Mouse (Mus musculus) lung, postnatal 25 days (tissue): Measurements from ENCODE around the gene Ttl.
A peak's percentile ranks its signal among the peaks of the same experiment; 100 is the strongest.

ENCODE experiments used
- DNase-seq: peaks from one replicate; pipeline ENCODE4 v3.0.0; 2022; ENCODE audit warnings: low spot score

The Ttl gene

DNA sequence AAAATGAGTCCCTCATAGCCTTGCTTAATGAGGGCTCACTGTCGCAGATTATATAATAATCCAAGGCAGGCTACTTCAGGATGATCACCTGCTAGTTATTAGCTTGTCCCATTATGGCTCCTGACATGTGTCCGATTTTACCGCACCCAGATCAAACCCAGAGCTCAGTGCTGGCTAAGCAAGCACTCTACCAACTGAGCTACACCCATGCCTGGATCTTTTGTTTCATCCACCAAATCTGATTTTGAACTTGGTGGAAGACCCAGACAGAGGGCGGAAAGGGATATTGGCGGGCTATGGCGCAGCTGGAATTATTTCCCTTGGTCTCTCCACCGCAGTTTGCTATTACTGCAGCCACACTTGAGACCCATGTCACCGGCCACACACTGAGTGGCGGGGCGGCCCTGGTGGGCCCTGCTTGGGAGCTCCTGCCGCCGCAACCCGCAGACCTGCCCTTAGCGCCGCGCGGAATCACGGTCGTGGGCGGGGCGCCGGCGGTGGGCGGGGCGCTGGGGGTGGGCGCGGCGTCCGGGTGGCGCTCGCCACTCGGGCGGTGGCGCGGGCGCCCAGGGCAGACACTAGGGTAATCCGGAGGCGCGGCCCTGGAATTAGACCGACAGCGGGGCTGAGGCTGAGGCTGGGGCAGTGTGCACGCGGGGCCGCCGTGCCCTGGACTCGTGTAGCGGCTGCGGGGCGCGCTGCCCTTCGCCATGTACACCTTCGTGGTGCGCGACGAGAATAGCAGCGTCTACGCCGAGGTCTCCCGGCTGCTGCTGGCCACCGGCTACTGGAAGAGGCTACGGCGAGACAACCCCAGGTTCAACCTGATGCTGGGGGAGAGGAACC is at the start of gene Ttl:
TSS of gene Ttl (plus strand) at position 506 of the 846 bp plus-strand sequence.
- peak; percentile 67 for DNase-seq

DNA sequence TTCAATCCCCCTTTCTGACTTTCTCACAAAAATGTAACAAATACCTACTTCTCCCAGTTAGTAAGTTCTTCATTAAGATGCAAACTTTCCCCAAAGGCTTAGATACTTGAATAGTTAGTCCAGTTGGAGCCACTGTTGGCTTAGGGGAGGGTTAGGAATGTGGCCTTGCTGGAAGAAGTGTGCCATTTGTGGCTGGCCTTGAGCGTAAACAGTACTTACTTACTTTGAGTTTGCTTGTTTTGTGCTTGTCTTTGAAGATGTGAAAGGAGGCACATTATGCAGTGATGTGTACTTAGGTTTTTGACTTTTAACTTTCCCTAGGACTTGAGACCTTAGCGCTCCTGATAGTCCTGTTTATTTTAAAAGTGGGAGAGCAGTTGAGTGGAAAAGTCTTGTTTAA is 45.6 kb upstream of the Ttl start:
- peak; percentile 30 for DNase-seq

DNA sequence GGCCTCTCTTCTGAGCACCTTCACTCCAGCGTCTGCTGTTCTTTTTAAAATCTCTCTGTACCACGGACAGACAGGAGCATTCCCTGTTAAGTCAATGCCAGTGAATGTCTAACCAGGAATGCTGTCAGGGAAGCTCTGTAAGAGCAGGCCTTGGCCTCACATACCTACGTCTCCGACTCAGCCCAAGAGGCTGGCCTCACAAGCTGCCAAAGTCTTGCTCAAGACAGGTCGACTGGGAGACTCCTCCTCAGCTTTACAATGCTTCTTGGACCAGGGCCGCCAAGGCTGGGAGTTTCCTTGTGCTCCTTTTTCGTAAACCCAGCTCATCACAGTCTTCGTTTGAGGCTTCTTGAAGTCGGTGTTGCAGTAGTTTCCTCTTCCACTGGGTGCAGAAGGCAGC is 40.9 kb upstream of the Ttl start:
- DNase-seq = peak; percentile 45

DNA sequence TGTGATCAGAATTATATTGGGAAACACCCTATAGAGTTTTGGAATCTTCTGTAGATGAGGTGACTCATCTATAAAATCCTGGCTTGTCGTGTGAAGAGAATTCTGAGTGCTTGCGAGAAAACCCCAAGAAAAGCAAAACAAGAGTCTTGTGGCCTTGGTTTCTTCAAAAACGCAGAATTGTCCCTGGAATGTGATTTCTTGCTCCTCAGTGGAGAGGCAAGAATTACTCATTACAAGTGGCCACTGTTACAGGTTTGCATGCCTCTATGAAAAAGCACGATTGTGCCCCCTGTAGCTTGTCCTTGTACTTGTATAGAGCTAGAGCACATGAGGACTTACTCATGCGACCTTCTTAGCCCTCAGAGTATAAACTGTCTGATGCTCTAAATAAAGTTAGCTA is 30.4 kb upstream of the Ttl start:
- DNase-seq = no peak

DNA sequence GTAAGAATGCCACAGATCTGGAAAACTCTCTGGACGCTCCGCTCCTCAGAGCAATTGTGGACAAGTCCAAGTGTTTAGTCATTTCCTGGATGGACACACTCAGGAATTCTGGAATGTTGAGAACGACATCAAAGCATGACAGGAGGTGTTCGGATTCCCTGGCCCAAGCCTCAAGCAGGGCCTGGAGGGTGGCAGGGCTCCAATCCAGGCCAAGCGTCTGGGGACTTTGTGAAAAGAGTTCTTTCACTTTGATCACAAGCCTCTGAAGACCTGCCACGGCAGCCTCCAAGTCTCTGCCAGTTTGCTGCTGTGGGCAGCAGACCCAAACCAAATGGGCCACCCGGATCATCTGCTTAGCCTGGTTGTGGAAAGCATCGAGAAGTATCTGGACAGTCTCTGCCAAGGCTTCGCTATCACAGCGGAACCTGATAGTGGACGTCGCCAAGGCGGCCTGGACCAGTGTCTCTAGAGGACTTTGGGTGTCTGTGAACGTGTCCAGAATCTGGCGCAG is 27.3 kb upstream of the Ttl start:
- no peak for DNase-seq

DNA sequence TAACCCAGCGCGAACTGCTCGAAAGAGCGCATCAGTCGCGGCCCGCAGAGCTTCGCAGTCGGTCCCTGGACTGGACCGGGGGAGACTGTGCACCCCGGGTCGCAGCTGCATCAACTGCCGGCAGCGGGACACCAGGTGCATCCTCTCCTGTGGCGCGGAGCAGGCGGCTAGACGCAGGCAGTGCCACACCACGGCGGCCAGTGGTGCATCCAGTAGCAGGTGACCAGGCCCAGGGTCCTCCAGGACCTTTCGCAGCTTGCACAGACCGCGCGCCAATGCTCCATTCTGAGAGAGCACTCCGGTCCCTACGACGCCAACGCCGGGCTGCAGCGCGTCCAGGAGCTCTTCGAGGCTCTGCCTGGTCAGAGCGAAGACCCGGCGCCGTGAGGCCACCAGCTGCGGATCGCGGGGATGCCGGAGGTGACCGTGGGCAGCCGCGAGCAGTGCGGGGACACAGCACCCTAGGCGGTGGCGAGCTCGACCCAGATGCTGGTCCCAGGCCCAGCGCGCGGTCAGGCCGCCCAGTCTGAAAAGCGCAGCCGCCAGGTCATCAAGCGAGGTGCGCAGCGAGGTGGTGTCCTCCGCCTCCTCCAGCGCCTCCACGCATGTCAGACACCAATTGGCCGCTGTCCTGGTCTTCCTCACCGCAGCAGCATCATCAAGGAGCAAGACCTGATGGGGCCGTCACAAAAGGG is 26.7 kb upstream of the Ttl start:
- DNase-seq = no peak

DNA sequence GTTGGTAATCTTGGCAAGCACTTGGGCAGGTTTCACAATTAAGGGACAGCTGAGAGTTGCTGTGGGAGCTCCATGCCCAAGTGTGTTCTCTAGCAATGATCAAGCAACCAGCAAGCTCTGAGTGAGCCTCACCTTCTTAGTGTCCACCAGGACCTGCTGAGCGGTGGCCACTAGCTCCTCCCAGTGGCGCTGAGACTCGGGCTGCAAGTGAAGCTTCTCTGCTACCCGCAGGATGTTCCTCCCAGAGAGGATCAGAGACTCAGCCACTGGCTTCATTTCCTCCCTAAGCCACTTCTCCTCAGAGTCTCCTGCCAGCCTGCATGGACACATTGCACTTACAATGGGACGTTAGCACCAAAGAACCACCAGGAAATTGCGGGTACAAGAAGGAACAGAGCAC is 25.2 kb upstream of the Ttl start:
- no peak for DNase-seq

DNA sequence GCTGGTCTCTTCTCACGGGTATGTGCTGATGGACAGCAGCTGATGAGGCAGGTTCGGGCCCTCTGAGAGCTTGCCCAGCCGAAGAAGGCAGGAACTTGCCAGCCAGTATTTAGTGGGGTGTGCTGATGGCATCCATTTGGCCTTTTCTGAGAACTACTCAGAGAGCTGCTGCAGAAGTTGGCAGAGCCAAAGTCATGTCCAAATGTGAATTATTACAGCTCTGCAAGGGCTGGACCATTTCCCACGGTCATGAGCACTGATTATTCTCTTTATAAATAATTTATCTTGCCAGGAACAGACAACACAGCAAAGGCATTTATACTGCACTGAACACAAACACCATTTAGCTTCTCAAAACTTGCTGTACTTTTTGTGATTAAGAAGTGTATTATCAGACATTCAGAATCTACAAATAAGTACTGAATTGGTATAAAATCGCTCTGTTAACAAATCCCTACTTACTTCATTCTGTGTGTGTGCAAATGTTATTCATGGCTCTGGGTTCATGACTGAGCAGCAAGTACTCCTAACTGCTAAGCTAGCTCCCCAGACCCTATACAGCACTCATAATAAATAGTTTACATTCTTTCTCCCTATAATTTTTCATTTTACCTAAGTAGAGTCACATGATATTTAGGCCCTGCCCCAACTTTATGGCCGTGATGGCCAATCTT is 19.4 kb upstream of the Ttl start:
- DNase-seq = no peak

DNA sequence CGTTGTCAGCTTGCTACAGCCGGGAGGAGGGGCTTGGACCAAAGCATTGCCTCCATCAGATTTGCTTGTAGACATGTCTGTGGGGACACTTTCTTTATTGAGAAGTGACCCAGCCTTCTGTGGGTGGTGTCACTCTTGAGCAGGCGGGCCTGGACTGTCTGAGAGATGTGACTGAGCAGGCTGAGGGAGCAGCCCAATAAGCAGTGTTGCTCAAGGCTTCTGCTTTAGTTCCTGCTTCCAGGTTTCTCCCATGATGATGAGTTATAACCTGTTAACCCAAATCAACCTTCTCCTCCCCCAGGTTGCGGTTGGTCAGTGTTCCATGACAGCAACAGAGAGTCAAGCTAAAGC is 18.9 kb upstream of the Ttl start:
- DNase-seq = no peak

DNA sequence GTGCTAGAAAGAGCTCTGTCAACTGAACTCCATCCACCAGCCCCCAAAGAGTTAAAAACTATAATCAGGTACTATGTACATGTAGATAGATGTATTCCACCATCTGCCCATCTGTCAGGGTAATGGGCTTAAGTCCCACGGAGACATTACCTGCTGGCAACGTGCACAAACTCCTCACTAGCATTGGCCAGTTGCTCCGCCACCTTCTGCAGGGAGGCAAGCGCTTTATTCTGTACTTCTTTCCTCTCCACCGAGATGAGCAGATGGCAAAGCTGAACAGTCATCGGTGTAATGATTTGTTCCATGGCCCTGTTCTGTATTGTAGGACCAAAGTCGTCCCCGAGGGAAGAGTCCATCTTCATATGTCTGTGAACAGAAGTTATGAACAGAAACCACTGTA is 17.9 kb upstream of the Ttl start, which contains the start of gene Vinac1:
TSS of gene Vinac1 (minus strand) at position 362 of the 400 bp plus-strand sequence.
- DNase-seq = no peak

DNA sequence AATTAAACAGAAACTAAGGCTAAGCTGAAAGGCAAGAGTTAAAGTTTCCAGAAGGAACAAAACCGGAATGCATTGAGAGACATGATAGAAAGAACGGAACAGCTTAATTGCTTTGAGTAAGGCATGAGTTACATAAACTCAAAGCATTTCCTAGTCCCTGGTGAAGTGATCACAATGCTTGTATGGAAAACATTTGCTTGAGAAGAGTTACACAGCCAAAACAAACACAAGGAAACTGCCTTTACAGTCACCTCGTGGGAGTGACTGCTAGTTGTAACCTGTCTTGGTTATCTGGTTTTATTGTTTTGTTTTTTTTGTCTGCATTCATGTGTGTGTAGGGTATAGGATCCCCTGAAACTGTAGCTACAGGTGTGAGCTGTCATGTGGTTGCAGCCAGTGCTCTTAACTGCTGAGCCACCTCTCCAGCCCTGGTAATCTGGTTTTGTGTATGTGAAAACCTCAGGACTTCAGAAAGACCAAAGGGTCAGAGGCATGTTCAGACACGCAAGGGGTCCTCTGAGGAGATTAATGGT is 13.2 kb upstream of the Ttl start:
- no peak for DNase-seq

DNA sequence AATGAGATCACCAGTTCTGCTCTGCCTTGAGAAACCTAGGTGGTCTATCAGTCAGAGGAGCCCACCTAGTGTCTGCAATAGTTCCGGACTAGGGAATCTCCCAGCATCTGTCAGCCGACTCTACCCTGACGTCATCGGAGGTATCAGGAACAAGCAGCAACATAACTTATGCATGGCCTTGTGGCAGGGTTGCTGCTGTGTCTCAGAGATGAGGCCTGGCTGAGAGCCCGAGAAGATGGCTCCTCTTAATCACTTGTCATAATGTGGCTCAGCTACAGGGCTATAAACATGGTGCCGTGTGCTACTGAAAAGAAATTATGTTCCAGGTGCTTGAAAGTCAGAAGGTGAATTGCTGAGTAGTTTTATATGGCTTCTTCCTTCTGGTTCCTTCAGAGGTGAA is 10.0 kb upstream of the Ttl start:
- DNase-seq = no peak

DNA sequence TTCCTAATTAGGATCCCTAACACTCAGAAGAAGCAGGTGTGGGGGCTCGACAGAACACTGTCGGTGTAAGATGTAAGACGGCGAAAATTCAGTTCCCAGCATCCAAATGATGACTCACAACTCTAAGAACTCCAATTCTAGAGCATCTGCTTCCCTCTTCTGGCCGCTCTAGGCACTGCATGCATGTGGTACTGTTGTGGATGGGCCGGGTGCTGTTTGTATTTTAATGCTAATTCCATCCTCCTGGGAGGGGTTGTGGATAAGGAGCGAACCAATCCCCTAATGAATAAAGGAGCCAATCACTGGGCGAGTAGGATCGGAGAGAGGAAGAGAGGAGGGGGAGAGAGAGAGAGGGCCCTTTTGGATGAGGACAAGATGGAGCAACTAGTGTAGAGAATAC is 9.1 kb upstream of the Ttl start:
- DNase-seq = no peak

DNA sequence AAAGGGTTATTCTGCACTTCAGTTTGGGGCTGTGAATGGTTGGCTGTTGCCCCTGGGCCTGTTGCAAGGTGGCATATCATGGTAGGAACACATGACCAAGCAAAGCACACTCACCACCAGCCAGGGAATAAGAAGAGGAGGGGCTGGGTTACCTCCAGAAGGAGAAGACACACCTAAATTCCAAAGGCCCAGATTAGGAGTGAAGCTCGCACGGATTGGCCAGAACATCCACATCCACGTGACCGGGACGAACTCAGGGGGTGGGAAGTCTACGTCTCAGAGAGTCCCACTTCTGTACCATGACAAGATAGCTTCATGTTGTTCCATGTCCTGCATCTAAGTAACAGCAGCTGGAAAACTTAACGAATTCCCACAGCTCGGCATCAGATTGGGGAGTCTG is 8.5 kb upstream of the Ttl start:
- no peak for DNase-seq

DNA sequence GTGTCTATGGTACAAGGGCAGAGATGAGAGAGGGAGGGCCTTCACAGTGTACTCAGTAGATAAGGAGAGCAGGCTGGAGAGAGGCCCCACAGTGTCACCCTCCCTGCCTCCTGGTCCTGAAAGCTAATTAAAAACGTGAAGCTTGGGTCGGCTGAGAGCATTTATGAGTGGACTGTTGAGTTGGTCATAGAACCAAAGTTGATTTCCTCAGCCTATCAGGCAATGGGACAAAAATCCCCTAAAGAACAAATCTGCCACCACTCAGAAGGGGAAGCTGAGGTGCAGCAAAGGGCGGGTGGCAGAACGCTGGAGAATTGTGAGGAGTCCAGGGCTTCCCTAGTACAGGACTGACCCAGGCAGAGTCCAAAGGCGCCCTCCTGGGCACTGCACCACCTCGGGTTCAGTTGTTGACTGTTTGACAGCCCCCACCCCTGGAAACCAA is 7.8 kb upstream of the Ttl start:
- DNase-seq = no peak

DNA sequence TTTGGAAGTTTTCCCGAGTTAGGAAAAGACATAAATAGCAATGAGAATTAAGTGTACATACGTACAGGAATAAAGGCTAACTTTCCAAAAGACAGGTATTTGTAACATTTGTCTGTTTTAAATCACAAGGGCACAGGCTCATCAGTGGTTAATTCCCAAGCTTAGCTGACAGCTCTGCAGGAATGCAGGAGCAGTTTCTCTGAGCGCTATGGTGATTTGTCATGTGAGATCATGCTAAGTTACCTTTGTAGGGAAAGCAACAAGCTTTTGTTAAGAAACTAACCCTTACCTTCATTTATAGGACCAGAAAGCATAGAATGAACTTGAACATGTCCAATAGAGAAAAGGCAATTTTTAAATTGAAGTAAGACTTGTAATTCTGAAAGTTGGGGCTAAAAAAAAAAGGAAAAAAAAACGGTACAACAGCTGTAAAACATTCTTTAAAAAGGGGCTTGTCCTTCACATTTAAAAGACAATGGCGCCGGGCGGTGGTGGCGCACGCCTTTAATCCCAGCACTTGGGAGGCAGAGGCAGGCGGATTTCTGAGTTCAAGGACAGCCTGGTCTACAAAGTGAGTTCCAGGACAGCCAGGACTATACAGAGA is 4.2 kb upstream of the Ttl start:
- DNase-seq = no peak

DNA sequence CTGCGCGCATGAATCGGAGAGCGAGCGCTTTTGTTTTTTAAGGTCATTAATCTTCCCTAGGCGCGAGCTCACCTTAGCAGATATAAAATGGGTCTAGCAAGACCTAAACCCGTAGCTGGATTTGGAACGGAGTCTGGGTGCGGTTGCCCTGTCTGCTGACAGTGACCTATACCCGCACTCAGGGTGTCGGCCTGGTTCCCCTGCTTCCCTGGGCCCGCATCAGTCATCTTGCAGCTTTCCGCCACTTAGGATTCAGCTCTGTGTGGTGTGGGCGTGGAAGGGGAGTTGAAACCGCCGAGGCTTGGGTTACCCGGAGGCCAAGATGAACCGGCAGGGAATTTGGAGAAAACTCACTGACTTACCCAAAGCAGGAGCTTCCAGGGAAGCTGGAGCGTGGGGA is 584 bp downstream of the Ttl start:
- peak; percentile 38 for DNase-seq

DNA sequence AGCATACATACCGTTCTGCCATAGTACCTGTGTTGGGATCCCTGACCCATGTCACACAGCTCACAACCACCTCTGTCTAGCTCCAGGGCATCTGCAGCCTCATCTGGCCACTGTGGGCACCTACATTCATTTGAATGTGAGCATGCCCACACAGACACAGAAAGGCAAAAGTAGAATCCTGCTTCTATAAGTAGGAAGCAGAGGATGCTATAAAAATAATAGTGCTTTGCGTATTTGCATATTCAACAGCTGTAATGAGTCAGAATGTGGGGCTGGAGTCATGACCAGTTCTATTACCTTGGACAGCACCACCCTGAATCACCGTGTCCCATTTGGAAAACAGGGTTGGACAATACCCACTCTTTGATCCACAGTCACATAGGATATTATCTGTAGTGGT is 4.6 kb downstream of the Ttl start:
- no peak for DNase-seq

DNA sequence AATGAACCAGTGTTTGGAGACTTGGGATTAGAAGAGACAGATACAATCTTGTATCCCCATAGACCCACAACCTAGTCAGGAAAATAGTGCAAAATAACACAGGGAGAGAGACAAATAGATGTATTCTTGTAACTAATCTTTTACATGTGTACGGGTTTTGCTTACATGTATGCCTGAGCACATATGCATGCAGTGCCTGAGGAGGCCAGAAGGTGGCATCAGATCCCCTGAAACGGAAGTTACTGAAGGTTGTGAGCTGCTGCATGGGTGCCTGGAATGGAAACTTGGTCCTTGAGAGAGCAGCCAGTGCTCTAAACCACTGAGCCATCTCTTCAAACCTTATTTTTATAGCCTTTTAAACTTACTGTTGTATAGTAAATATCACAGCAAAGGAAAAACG is 12.6 kb downstream of the Ttl start:
- no peak for DNase-seq

DNA sequence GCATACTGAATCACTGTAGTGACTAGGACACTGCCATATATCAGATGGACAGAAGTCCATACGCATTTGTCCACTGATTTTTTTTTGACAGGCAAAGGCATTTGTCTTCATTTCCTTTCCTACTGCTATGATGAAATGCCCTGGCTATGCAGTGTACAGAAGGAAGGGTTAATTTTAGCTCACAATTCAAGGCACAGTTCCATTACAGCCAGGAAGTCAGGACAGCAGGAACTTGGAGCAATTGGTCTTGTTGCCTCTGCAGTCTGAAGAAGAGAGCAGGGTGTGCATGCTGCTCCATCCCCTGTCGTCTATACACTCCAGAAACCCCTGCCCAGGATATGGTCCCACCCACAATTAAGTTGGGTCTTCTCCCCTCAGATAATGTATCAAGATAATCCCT is 13.5 kb downstream of the Ttl start:
- no peak for DNase-seq

DNA sequence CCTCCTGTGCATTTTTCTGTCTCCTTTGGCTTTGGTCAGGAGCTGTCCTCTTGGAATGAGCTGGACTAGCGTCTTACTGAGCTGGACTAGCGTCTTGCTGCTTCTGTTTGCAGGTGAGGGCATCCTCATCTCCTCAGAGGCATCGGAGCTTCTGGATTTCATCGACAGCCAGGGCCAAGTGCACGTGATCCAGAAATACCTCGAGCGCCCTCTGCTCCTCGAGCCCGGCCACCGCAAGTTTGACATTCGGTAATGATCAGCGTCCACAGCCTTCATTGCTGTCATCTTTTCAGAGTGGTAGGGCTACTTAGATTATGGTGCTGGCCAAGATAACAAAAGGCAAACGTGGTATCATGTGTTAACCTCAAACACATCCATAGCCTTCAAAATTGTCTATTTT is 15.4 kb downstream of the Ttl start:
- DNase-seq = no peak

DNA sequence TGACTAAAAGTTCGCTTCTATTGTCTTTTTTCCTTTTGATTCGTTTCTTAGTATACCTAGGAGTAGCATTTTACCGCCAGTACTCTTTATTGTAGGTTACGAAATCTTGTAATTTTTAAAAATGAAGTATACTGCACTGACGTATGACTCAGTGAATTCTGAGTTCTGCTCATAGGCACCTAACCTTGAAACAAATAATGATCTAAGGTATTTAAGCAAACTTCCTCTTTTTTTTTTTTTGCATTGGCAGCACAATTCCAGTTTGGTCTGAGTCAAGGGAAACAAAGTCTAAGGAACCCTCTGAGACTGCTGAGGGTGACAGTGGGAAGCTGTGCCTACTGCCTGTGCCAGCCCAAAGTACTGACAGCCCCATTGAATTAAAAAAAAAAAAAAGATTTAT is 17.8 kb downstream of the Ttl start:
- no peak for DNase-seq
